Mouse (Mus musculus): ENCODE measurements at regions not wholly inside any gene's neighbourhood (a gene's known extent, or its start where the extent isn't known, plus 50 kb on each side); places are given as distances from the start of the nearest gene placed in this dataset.
"Not testable (repeated sequence)": the region's sequence is repeated elsewhere in the genome, so short reads cannot be mapped to it uniquely, and the experiment has no call there.

GRCm38 (mm10) chr12:117352511-117352910, 163.8 kb upstream of the Rapgef5 start:
- H3K4me3 ChIP-seq, result no peak overlapping the region
- no peak for ATAC-seq
- H3K4me2 ChIP-seq, result no peak overlapping the region
- no peaks in the 10 kb centered on the region for H3K36me3 ChIP-seq (ENCODE audit: poor library complexity, severe bottlenecking)
- no peak overlapping the region for H3K9ac ChIP-seq
- peaks cover 10% of the 10 kb centered on the region for H3K27me3 ChIP-seq
- peaks cover 14% of the 10 kb centered on the region for H3K4me1 ChIP-seq
- H3K9me3 ChIP-seq (replicated peaks), result no peaks in the 10 kb centered on the region
- WGBS, result 42% methylated on average over 3 of the region's 3 CpGs
- no peak overlapping the region for H3K27ac ChIP-seq

- H3K9me3 ChIP-seq (replicated peaks), result no peaks in the 10 kb centered on the region
- no peak overlapping the region for H3K9ac ChIP-seq
- H3K36me3 ChIP-seq (ENCODE audit: poor library complexity, severe bottlenecking), result no peaks in the 10 kb centered on the region
- peaks cover 14% of the 10 kb centered on the region for H3K27me3 ChIP-seq
- H3K4me1 ChIP-seq, result peaks cover 14% of the 10 kb centered on the region
- no peak overlapping the region for H3K4me2 ChIP-seq
- H3K27ac ChIP-seq, result no peak overlapping the region
- no peak overlapping the region for H3K4me3 ChIP-seq
- peak; percentile 48; the same call in 1 of the 2 replicates for ATAC-seq
Measured at GRCm38 (mm10) chr12:117352938-117353337, 163.3 kb upstream of the Rapgef5 start.

- no peak overlapping the region for H3K4me2 ChIP-seq
- peaks cover 31% of the 10 kb centered on the region for H3K27me3 ChIP-seq
- 0 out of 2 replicates have a peak, but pooled peaks cover 17% of the 10 kb centered on the region for H3K4me1 ChIP-seq
- no peak for ATAC-seq
- 84% methylated on average over 2 of the region's 2 CpGs for WGBS
- H3K27ac ChIP-seq, result no peak overlapping the region
- no peaks in the 10 kb centered on the region for H3K9me3 ChIP-seq (replicated peaks)
- H3K9ac ChIP-seq, result no peak overlapping the region
- H3K36me3 ChIP-seq (ENCODE audit: poor library complexity, severe bottlenecking), result no peaks in the 10 kb centered on the region
- no peak overlapping the region for H3K4me3 ChIP-seq
Measured at GRCm38 (mm10) chr12:117357811-117358210, 158.5 kb upstream of the Rapgef5 start.

- Histone ChIP-seq H3K9me3 (replicated peaks) (no peaks in the 10 kb centered on the region), H3K27ac (no peak overlapping the region), H3K4me1 (0 out of 2 replicates have a peak, but pooled peaks cover 16% of the 10 kb centered on the region), H3K27me3 (peaks cover 29% of the 10 kb centered on the region), H3K9ac (no peak overlapping the region), H3K36me3 (ENCODE audit: poor library complexity, severe bottlenecking) (no peaks in the 10 kb centered on the region), H3K4me2 (no peak overlapping the region), H3K4me3 (no peak overlapping the region)
- WGBS, result 96% methylated on average over 3 of the region's 3 CpGs
- no peak for ATAC-seq
Measured at GRCm38 (mm10) chr12:117358891-117359290, 157.4 kb upstream of the Rapgef5 start.

- H3K4me3 ChIP-seq, result no peak overlapping the region
- H3K27ac ChIP-seq, result no peak overlapping the region
- H3K4me2 ChIP-seq, result no peak overlapping the region
- H3K36me3 ChIP-seq (ENCODE audit: poor library complexity, severe bottlenecking), result no peaks in the 10 kb centered on the region
- no peaks in the 10 kb centered on the region for H3K9me3 ChIP-seq (replicated peaks)
- ATAC-seq, result peak; percentile 44; the same call in 1 of the 2 replicates
- 59% methylated on average over 4 of the region's 4 CpGs for WGBS
- H3K27me3 ChIP-seq, result peaks cover 27% of the 10 kb centered on the region
- no peak overlapping the region for H3K9ac ChIP-seq
- H3K4me1 ChIP-seq, result 0 out of 2 replicates have a peak, but pooled peaks cover 16% of the 10 kb centered on the region
Measured at GRCm38 (mm10) chr12:117360215-117360614, 156.1 kb upstream of the Rapgef5 start.

- H3K36me3 ChIP-seq (ENCODE audit: poor library complexity, severe bottlenecking), result no peaks in the 10 kb centered on the region
- H3K4me2 ChIP-seq, result no peak overlapping the region
- no peak for ATAC-seq
- H3K27me3 ChIP-seq, result peaks cover 27% of the 10 kb centered on the region
- H3K4me3 ChIP-seq, result no peak overlapping the region
- WGBS, result 85% methylated on average over 7 of the region's 7 CpGs
- 0 out of 2 replicates have a peak, but pooled peaks cover 16% of the 10 kb centered on the region for H3K4me1 ChIP-seq
- H3K9me3 ChIP-seq (replicated peaks), result no peaks in the 10 kb centered on the region
- H3K27ac ChIP-seq, result no peak overlapping the region
- no peak overlapping the region for H3K9ac ChIP-seq
Measured at GRCm38 (mm10) chr12:117361826-117362225, 154.5 kb upstream of the Rapgef5 start.

- not testable (repeated sequence) for H3K9me3 ChIP-seq (replicated peaks); H3K4me3 ChIP-seq; H3K36me3 ChIP-seq (ENCODE audit: poor library complexity, severe bottlenecking); H3K27ac ChIP-seq; H3K9ac ChIP-seq; H3K4me2 ChIP-seq
- peak; percentile 72 for ATAC-seq
- peaks cover 21% of the 10 kb centered on the region for H3K27me3 ChIP-seq
- WGBS, result 55% methylated on average over 4 of the region's 4 CpGs
- 0 out of 2 replicates have a peak, but pooled peaks cover 16% of the 10 kb centered on the region for H3K4me1 ChIP-seq
Measured at GRCm38 (mm10) chr12:117363457-117363856, 152.8 kb upstream of the Rapgef5 start.

GRCm38 (mm10) chr12:117365181-117365580, 151.1 kb upstream of the Rapgef5 start:
- H3K9me3 ChIP-seq (replicated peaks), result no peaks in the 10 kb centered on the region
- H3K9ac ChIP-seq, result no peak overlapping the region
- no peaks in the 10 kb centered on the region for H3K36me3 ChIP-seq (ENCODE audit: poor library complexity, severe bottlenecking)
- H3K4me1 ChIP-seq, result 0 out of 2 replicates have a peak, but pooled peaks cover 10% of the 10 kb centered on the region
- H3K27me3 ChIP-seq, result peaks cover 8% of the 10 kb centered on the region; the same call in 1 of the 2 replicates
- WGBS, result 99% methylated on average over 2 of the region's 2 CpGs
- no peak overlapping the region for H3K4me3 ChIP-seq
- H3K4me2 ChIP-seq, result no peak overlapping the region
- no peak overlapping the region for H3K27ac ChIP-seq
- no peak for ATAC-seq

GRCm38 (mm10) chr12:117365876-117366275, 150.4 kb upstream of the Rapgef5 start:
- no peaks in the 10 kb centered on the region for H3K9me3 ChIP-seq (replicated peaks)
- H3K36me3 ChIP-seq (ENCODE audit: poor library complexity, severe bottlenecking), result no peaks in the 10 kb centered on the region
- 0 out of 2 replicates have a peak, but pooled peaks cover 7% of the 10 kb centered on the region for H3K4me1 ChIP-seq
- WGBS, result 64% methylated on average over 5 of the region's 5 CpGs
- H3K9ac ChIP-seq, result no peak overlapping the region
- no peak overlapping the region for H3K4me2 ChIP-seq
- H3K27me3 ChIP-seq, result peaks cover 15% of the 10 kb centered on the region
- no peak overlapping the region for H3K4me3 ChIP-seq
- no peak for ATAC-seq
- H3K27ac ChIP-seq, result no peak overlapping the region

GRCm38 (mm10) chr12:117378297-117378887, 137.9 kb upstream of the Rapgef5 start:
- no peak overlapping the region for H3K9ac ChIP-seq
- H3K4me3 ChIP-seq, result no peak overlapping the region
- 86% methylated on average over 21 of the region's 21 CpGs for WGBS
- peaks cover 40% of the 10 kb centered on the region for H3K27me3 ChIP-seq
- ATAC-seq, result 0 out of 2 replicates have a peak, but pooled peaks have one; percentile 50
- H3K9me3 ChIP-seq (replicated peaks), result no peaks in the 10 kb centered on the region
- 0 out of 2 replicates have a peak, but pooled peaks cover 4% of the 10 kb centered on the region for H3K4me1 ChIP-seq
- no peak overlapping the region for H3K27ac ChIP-seq
- no peak overlapping the region for H3K4me2 ChIP-seq
- H3K36me3 ChIP-seq (ENCODE audit: poor library complexity, severe bottlenecking), result no peaks in the 10 kb centered on the region

GRCm38 (mm10) chr12:117379103-117379850, 137.0 kb upstream of the Rapgef5 start:
- no peak overlapping the region for H3K27ac ChIP-seq
- no peaks in the 10 kb centered on the region for H3K9me3 ChIP-seq (replicated peaks)
- WGBS, result 79% methylated on average over 16 of the region's 16 CpGs
- H3K27me3 ChIP-seq, result peaks cover 37% of the 10 kb centered on the region
- H3K4me2 ChIP-seq, result no peak overlapping the region
- 0 out of 2 replicates have a peak, but pooled peaks cover 4% of the 10 kb centered on the region for H3K4me1 ChIP-seq
- ATAC-seq, result no peak; the same call in 1 of the 2 replicates
- no peak overlapping the region for H3K9ac ChIP-seq
- no peak overlapping the region for H3K4me3 ChIP-seq
- no peaks in the 10 kb centered on the region for H3K36me3 ChIP-seq (ENCODE audit: poor library complexity, severe bottlenecking)

GRCm38 (mm10) chr12:117380836-117381235, 135.4 kb upstream of the Rapgef5 start:
- H3K4me2 ChIP-seq, result no peak overlapping the region
- H3K9ac ChIP-seq, result no peak overlapping the region
- 0 out of 2 replicates have a peak, but pooled peaks cover 4% of the 10 kb centered on the region for H3K4me1 ChIP-seq
- no peaks in the 10 kb centered on the region for H3K36me3 ChIP-seq (ENCODE audit: poor library complexity, severe bottlenecking)
- peaks cover 37% of the 10 kb centered on the region for H3K27me3 ChIP-seq
- H3K4me3 ChIP-seq, result no peak overlapping the region
- no peak; the same call in 1 of the 2 replicates for ATAC-seq
- WGBS, result 38% methylated on average over 6 of the region's 6 CpGs
- no peak overlapping the region for H3K27ac ChIP-seq
- H3K9me3 ChIP-seq (replicated peaks), result no peaks in the 10 kb centered on the region
